Mouse (Mus musculus): ENCODE measurements around the gene Limk1.

GRCm38 (mm10) chr5:134621099-134621640 lies 67.2 kb downstream of the Limk1 start:
- TF ChIP-seq POLR2A (IDR thresholded peaks at IDR 0.05; ENCODE audit: insufficient read depth, low read depth, low read length) = no peak
- no peak for TF ChIP-seq CTCF (IDR thresholded peaks at IDR 0.05; ENCODE audit: insufficient read depth, low read depth, low read length)
